Mouse (Mus musculus): Measurements from ENCODE around the gene Ccdc47. TPM values are rescaled to one million over a fixed set of nuclear protein-coding genes. Genes with fewer than 3 reads are reported as not detected.

Gene Ccdc47
- polyA plus RNA-seq, 1 experiment from 2014 or later = 96.3 TPM

DNA sequence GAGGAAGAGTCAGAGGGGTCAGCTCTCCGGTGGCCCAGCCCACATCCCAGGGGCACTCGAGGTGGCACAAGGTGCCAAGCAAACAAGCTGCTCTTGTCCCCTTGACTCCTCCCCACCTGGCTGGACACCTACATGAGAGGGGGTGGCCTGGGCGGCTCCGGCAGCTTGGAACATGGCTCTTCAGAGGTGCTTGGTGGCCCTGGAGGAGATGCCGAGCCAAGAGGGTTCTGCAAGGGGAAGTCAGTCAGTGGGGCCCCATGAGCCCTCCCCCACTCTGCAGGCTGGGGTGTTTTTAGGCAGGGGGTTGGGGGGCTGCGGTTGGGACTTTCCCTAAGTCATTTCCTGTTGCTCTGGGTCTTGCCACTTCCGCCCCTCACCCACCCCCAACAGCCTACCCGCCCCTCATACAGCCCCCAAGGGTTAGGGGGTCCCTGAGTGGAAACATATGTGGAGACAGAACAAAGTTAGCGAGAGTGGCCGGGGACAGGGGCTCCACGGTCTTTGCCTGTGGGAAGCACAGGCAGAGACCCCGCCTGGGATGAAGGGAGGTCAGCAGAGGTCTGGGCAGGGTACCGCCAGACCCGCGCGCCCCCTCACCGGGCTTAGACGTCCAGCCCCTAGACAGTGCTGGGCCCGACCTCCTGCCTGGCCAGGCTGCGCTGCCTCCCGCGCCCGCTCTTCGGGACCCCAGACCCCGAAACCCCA lies 56.8 kb downstream of the Ccdc47 start:
- WGBS = 0% methylated on average over 23 of the region's 25 CpGs

GRCm38 (mm10) chr11:106158930-106159215 lies 57.3 kb downstream of the Ccdc47 start:
- peak; percentile 30; the same call in 1 of the 2 replicates for ATAC-seq (ENCODE audit: low read depth)
- Histone ChIP-seq H3K4me2 (ENCODE audit: low read depth, low read length) (peak overlapping the region; percentile 93), H3K9me3 (ENCODE audit: control insufficient read depth, low read length) (no peaks in the 10 kb centered on the region), H3K36me3 (ENCODE audit: control insufficient read depth, insufficient read depth, low read length) (peaks cover 30% of the 10 kb centered on the region), H3K27me3 (ENCODE audit: control insufficient read depth, insufficient read depth, low read depth, low read length) (no peaks in the 10 kb centered on the region), H3K9ac (ENCODE audit: low read length) (peak overlapping the region; percentile 95), H3K4me3 (ENCODE audit: low read length) (peak overlapping the region; percentile 86), H3K27ac (ENCODE audit: low read length) (peak overlapping the region; percentile 95), H3K4me1 (replicated peaks; ENCODE audit: control insufficient read depth, insufficient read depth, low read length) (peaks cover 22% of the 10 kb centered on the region)
- 24% methylated on average over 9 of the region's 9 CpGs for WGBS

More for the DNA sequence above, 56.8 kb downstream of the Ccdc47 start:
- H3K36me3 ChIP-seq (ENCODE audit: control insufficient read depth, insufficient read depth, low read length) = peaks cover 25% of the 10 kb centered on the region
- no peaks in the 10 kb centered on the region for H3K9me3 ChIP-seq (ENCODE audit: control insufficient read depth, low read length)
- peak overlapping the region; percentile 95 for H3K9ac ChIP-seq (ENCODE audit: low read length)
- H3K4me3 ChIP-seq (ENCODE audit: low read length) = peak overlapping the region; percentile 86
- ATAC-seq (ENCODE audit: low read depth) = peak; percentile 65
- no peaks in the 10 kb centered on the region for H3K27me3 ChIP-seq (ENCODE audit: control insufficient read depth, insufficient read depth, low read depth, low read length)
- peaks cover 22% of the 10 kb centered on the region for H3K4me1 ChIP-seq (replicated peaks; ENCODE audit: control insufficient read depth, insufficient read depth, low read length)
- peak overlapping the region; percentile 93 for H3K4me2 ChIP-seq (ENCODE audit: low read depth, low read length)
- H3K27ac ChIP-seq (ENCODE audit: low read length) = peak overlapping the region; percentile 95

DNA sequence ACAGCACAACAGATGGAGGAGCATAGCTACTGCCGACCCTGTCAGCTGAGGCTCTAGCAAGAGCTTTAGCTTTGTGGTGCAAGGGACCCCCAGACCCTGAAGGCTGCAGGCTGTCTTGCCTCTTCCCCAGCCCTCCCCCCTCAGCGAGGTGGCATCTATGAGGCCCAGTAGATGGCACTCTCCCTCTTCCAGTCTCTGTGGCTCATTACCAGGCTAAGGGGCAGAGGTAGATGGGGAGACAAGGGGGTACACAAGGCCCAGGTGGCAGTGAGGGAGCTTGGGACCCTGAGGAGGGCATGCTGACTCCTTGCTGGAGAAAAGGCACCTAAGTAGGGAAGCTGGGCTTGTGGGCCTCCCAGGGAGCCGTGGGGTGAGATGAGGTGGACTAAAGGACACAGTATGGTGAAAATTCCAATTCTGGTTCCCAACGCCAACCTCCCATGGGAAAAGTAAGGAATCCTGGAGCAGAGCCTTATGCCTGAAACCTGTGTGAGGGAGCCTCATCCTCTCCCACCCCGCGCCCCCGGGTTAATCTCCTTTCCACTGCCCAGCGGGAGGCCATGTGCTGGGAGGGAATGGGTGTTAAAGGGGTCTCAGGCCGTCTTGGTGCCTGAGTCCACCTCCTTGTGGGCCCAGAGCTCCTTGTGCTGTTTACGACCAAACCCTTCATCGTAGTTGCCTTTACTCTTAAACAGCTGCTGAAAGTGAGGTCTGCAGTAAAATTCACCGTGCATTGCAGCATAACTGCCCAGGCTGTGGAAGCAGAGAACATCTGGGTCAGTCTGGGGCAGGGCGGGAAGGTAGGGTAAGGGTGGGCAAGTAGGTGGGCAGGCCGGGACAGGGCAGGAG lies 57.8 kb downstream of the Ccdc47 start:
- H3K9ac ChIP-seq (ENCODE audit: low read length) = peak overlapping the region; percentile 95
- ATAC-seq (ENCODE audit: low read depth) = no peak; the same call in 1 of the 2 replicates
- 54% methylated on average over 14 of the region's 14 CpGs for WGBS
- H3K9me3 ChIP-seq (ENCODE audit: control insufficient read depth, low read length) = no peaks in the 10 kb centered on the region
- peak overlapping the region; percentile 86 for H3K4me3 ChIP-seq (ENCODE audit: low read length)
- peak overlapping the region; percentile 95 for H3K27ac ChIP-seq (ENCODE audit: low read length)
- no peaks in the 10 kb centered on the region for H3K27me3 ChIP-seq (ENCODE audit: control insufficient read depth, insufficient read depth, low read depth, low read length)
- peak overlapping the region; percentile 93 for H3K4me2 ChIP-seq (ENCODE audit: low read depth, low read length)
- peaks cover 20% of the 10 kb centered on the region for H3K4me1 ChIP-seq (replicated peaks; ENCODE audit: control insufficient read depth, insufficient read depth, low read length)
- peaks cover 32% of the 10 kb centered on the region for H3K36me3 ChIP-seq (ENCODE audit: control insufficient read depth, insufficient read depth, low read length)

GRCm38 (mm10) chr11:106157154-106157553 lies 59.0 kb downstream of the Ccdc47 start:
- H3K27ac ChIP-seq (ENCODE audit: low read length) = no peak overlapping the region
- no peak overlapping the region for H3K9ac ChIP-seq (ENCODE audit: low read length)
- H3K4me3 ChIP-seq (ENCODE audit: low read length) = no peak overlapping the region
- H3K27me3 ChIP-seq (ENCODE audit: control insufficient read depth, insufficient read depth, low read depth, low read length) = no peaks in the 10 kb centered on the region
- no peak for ATAC-seq (ENCODE audit: low read depth)
- no peak overlapping the region for H3K4me2 ChIP-seq (ENCODE audit: low read depth, low read length)
- no peaks in the 10 kb centered on the region for H3K9me3 ChIP-seq (ENCODE audit: control insufficient read depth, low read length)
- H3K36me3 ChIP-seq (ENCODE audit: control insufficient read depth, insufficient read depth, low read length) = peaks cover 29% of the 10 kb centered on the region
- 75% methylated on average over 7 of the region's 7 CpGs for WGBS
- peaks cover 19% of the 10 kb centered on the region for H3K4me1 ChIP-seq (replicated peaks; ENCODE audit: control insufficient read depth, insufficient read depth, low read length)

DNA sequence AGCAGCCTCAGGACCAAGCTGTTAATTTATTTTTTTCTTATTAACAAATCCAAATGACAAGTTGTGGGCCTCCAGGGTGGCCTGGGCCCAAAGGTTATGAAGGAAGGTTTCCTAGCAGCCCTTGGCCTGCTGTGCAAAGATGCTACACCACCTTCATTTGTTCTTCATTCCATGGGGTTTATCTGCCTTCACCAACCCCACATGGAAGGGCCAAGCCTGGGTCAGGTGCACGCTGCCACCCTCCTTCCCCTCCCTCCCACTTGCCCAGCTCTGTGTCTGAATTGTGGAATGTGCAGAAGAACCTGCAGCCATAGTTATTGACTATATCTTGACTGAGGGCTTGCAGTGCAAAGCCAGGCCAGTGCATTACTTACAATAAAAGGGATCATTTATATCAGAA lies 59.9 kb downstream of the Ccdc47 start:
- no peak for ATAC-seq (ENCODE audit: low read depth)
- Histone ChIP-seq H3K4me2 (ENCODE audit: low read depth, low read length) (no peak overlapping the region), H3K4me3 (ENCODE audit: low read length) (no peak overlapping the region), H3K27me3 (ENCODE audit: control insufficient read depth, insufficient read depth, low read depth, low read length) (no peaks in the 10 kb centered on the region), H3K9ac (ENCODE audit: low read length) (no peak overlapping the region), H3K9me3 (ENCODE audit: control insufficient read depth, low read length) (no peaks in the 10 kb centered on the region), H3K36me3 (ENCODE audit: control insufficient read depth, insufficient read depth, low read length) (peaks cover 36% of the 10 kb centered on the region), H3K27ac (ENCODE audit: low read length) (no peak overlapping the region), H3K4me1 (replicated peaks; ENCODE audit: control insufficient read depth, insufficient read depth, low read length) (peaks cover 17% of the 10 kb centered on the region)
- WGBS = 76% methylated on average over 1 of the region's 1 CpGs

DNA sequence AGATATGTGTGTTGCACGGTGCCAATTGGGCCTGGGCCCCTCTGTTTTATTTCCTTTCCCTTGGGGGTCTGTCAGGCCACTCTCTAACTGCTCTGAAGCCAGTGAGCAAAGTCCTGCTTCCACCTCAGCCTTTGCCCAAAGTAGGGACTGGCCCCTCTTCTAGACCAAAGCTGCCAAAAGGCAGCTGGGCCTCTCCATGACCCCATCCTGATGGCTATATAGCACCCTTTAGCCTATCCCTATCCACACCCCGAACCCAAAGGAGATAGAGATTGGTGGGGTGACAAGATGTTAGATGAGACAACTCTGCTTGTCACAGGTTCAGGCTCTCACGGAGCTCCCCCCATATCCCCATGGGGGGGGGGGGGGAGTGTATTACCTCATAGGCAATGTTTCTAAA lies 60.4 kb downstream of the Ccdc47 start:
- Histone ChIP-seq H3K4me3 (ENCODE audit: low read length) (no peak overlapping the region), H3K4me1 (replicated peaks; ENCODE audit: control insufficient read depth, insufficient read depth, low read length) (peaks cover 12% of the 10 kb centered on the region), H3K4me2 (ENCODE audit: low read depth, low read length) (no peak overlapping the region), H3K9ac (ENCODE audit: low read length) (no peak overlapping the region), H3K9me3 (ENCODE audit: control insufficient read depth, low read length) (no peaks in the 10 kb centered on the region), H3K36me3 (ENCODE audit: control insufficient read depth, insufficient read depth, low read length) (peaks cover 41% of the 10 kb centered on the region), H3K27me3 (ENCODE audit: control insufficient read depth, insufficient read depth, low read depth, low read length) (no peaks in the 10 kb centered on the region), H3K27ac (ENCODE audit: low read length) (no peak overlapping the region)
- WGBS = 54% methylated on average over 3 of the region's 3 CpGs
- no peak for ATAC-seq (ENCODE audit: low read depth)

DNA sequence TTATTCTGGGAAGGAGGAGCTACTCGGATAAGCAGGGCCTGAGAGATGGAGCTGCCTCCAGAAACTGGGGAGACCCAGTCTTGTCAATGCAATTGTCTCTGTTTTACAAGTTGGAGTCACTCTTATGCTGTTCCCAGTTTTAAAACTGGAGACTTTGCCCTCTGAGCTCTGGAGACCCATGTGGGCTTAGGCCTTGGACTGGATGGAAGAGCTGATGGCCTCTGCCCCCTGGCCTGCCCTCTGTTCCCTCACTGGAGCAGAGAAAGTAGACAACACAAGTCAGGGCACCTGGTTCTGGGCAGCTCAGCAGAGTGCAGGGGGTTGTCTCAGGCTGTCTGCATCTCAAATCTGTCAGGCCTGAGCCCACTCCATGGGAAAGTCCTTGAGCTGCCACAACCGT lies 61.4 kb downstream of the Ccdc47 start:
- no peaks in the 10 kb centered on the region for H3K27me3 ChIP-seq (ENCODE audit: control insufficient read depth, insufficient read depth, low read depth, low read length)
- WGBS = 35% methylated on average over 2 of the region's 2 CpGs
- H3K9ac ChIP-seq (ENCODE audit: low read length) = no peak overlapping the region
- H3K9me3 ChIP-seq (ENCODE audit: control insufficient read depth, low read length) = no peaks in the 10 kb centered on the region
- no peak for ATAC-seq (ENCODE audit: low read depth)
- peaks cover 10% of the 10 kb centered on the region for H3K4me1 ChIP-seq (replicated peaks; ENCODE audit: control insufficient read depth, insufficient read depth, low read length)
- no peak overlapping the region for H3K27ac ChIP-seq (ENCODE audit: low read length)
- H3K4me2 ChIP-seq (ENCODE audit: low read depth, low read length) = no peak overlapping the region
- H3K36me3 ChIP-seq (ENCODE audit: control insufficient read depth, insufficient read depth, low read length) = peaks cover 49% of the 10 kb centered on the region
- no peak overlapping the region for H3K4me3 ChIP-seq (ENCODE audit: low read length)

DNA sequence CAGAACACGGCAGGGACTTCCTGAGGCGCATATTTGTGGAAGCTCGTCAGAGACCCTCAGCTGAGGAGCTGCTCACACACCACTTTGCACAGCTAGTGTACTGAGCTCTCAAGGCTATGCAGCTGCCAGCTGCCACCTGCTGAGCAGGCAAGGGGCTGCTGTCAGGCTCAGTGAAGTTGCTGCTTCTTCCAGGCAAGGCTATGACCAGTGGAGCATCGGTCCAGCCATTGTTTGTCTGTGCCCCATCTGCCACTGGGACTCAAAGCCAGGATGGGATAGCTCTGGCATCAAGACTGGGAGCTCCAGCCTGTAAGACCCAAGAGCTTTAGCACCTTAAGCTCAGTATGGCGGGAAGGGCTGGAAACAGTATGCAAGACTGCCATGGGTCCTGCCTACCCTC lies 62.1 kb downstream of the Ccdc47 start:
- 70% methylated on average over 5 of the region's 5 CpGs for WGBS
- Histone ChIP-seq H3K27ac (ENCODE audit: low read length) (no peak overlapping the region), H3K4me1 (replicated peaks; ENCODE audit: control insufficient read depth, insufficient read depth, low read length) (peaks cover 10% of the 10 kb centered on the region), H3K9ac (ENCODE audit: low read length) (no peak overlapping the region), H3K36me3 (ENCODE audit: control insufficient read depth, insufficient read depth, low read length) (peaks cover 56% of the 10 kb centered on the region), H3K27me3 (ENCODE audit: control insufficient read depth, insufficient read depth, low read depth, low read length) (no peaks in the 10 kb centered on the region), H3K4me3 (ENCODE audit: low read length) (no peak overlapping the region), H3K4me2 (ENCODE audit: low read depth, low read length) (no peak overlapping the region), H3K9me3 (ENCODE audit: control insufficient read depth, low read length) (no peaks in the 10 kb centered on the region)
- ATAC-seq (ENCODE audit: low read depth) = no peak

DNA sequence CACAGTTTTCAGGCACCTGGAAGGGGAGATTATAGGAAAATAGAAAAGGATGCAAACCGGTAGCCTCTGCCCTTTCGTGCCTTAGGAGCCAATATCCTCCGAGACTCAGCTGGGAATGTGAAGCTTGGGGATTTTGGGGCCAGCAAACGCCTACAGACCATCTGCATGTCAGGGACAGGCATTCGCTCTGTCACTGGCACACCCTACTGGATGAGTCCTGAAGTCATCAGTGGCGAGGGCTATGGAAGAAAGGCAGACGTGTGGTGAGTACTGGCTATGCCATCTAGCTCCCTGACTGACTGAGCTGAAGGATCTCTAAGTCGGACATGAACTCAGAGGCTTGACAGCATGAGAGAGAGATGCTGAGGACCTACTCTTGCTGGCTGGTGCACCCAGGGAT lies 64.0 kb downstream of the Ccdc47 start:
- no peaks in the 10 kb centered on the region for H3K4me1 ChIP-seq (replicated peaks; ENCODE audit: control insufficient read depth, insufficient read depth, low read length)
- H3K27ac ChIP-seq (ENCODE audit: low read length) = no peak overlapping the region
- no peaks in the 10 kb centered on the region for H3K27me3 ChIP-seq (ENCODE audit: control insufficient read depth, insufficient read depth, low read depth, low read length)
- H3K4me3 ChIP-seq (ENCODE audit: low read length) = no peak overlapping the region
- peaks cover 52% of the 10 kb centered on the region for H3K36me3 ChIP-seq (ENCODE audit: control insufficient read depth, insufficient read depth, low read length)
- H3K9ac ChIP-seq (ENCODE audit: low read length) = no peak overlapping the region
- ATAC-seq (ENCODE audit: low read depth) = no peak
- no peak overlapping the region for H3K4me2 ChIP-seq (ENCODE audit: low read depth, low read length)
- 74% methylated on average over 8 of the region's 8 CpGs for WGBS
- H3K9me3 ChIP-seq (ENCODE audit: control insufficient read depth, low read length) = no peaks in the 10 kb centered on the region
